Mouse (Mus musculus) spleen, adult 2 months (tissue): ENCODE results near the gene Btg2. TPM values are rescaled to one million over a fixed set of nuclear protein-coding genes. Genes with fewer than 3 reads are reported as not detected.

ENCODE experiments used
- DNase-seq, 2 experiments: peaks; one replicate each; pipeline versions ENCODE4 v3.0.0 to v3.0.0-alpha.2; 2012 to 2021; ENCODE audit warnings: low spot score in 2 of 2, low read depth in 1 of 2
- H3K27ac ChIP-seq: fragments of 200-500 bp; 2 replicates; pipeline ENCODE4 v1.5.1; 2012; ENCODE audit warnings: low read length, inconsistent platforms; ENCODE audit not compliant: insufficient read depth
- H3K27me3 ChIP-seq: fragments of 200-500 bp; 2 replicates; pipeline ENCODE4 v1.6.1; 2012; ENCODE audit warnings: mild to moderate bottlenecking, moderate library complexity, low read length, inconsistent platforms; ENCODE audit not compliant: control insufficient read depth, insufficient read depth
- H3K36me3 ChIP-seq: fragments of 200-500 bp; 2 replicates; pipeline ENCODE4 v1.6.1; 2012; ENCODE audit warnings: mild to moderate bottlenecking, low read length, inconsistent platforms; ENCODE audit not compliant: control insufficient read depth, insufficient read depth
- H3K4me1 ChIP-seq: fragments of 200-500 bp; 2 replicates; pipeline ENCODE4 v1.6.1; 2011; ENCODE audit warnings: inconsistent platforms; ENCODE audit not compliant: control insufficient read depth, insufficient read depth, insufficient read length
- H3K4me3 ChIP-seq: fragments of 200-500 bp; 2 replicates; pipeline ENCODE4 v1.5.1; 2011; ENCODE audit warnings: mild to moderate bottlenecking, inconsistent platforms; ENCODE audit not compliant: insufficient read depth, insufficient read length; ENCODE audit errors: extremely low read depth
- CTCF ChIP-seq: fragments of 200-500 bp; IDR thresholded peaks from 2 replicates; pipeline ENCODE4 v1.5.1; 2011; ENCODE audit warnings: mild to moderate bottlenecking, inconsistent platforms; ENCODE audit not compliant: insufficient read depth, insufficient read length, insufficient replicate concordance; ENCODE audit errors: extremely low read depth
- POLR2A ChIP-seq: fragments of 200-500 bp; IDR thresholded peaks from 2 replicates; pipeline ENCODE4 v1.6.1; 2011; ENCODE audit warnings: low read depth, low read length, inconsistent platforms
- WGBS: fragments of 180-500 bp; shearing (Covaris S2); methylation state at CpG from one replicate; pipeline ENCODE4 v1.1.7; 2018; 5-methylcytosine and 5-hydroxymethylcytosine counted together
- polyA plus RNA-seq: library from polyadenylated mRNA; depleted of rRNA; stranded (reverse); fragments of >200 nt; gene quantifications from 2 replicates; pipeline ENCODE4 v1.2.3, GENCODE M21; 2012

Btg2 gene
- polyA plus RNA-seq, 1 experiment, result 115 TPM

DNA sequence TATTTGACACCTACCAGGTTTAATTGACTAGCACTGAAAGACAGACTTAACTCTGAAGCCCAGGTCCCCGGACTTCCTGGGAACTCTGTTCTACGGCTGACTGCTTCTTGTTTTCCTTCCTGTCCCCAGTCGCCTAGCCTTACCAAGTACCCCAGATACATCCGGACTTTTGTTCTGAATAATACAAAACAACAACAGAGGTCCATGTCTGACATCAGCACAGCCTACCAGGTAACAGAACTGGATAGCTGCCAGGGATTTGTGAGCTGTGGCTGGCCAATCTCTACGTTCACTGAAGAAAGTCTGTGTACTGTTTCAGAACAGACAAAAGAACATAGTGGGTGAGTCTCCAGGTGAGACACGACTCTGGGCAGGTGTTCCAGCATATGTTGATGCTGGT is 20.1 kb downstream of the Btg2 start:
- H3K4me1 ChIP-seq, result peaks cover 18% of the 10 kb centered on the region
- no peak for DNase-seq
- no peaks in the 10 kb centered on the region for H3K27me3 ChIP-seq
- no peak overlapping the region for H3K4me3 ChIP-seq
- no peak for TF ChIP-seq POLR2A
- peak overlapping the region; percentile 5; the same call in 1 of the 2 replicates for H3K27ac ChIP-seq
- no peaks in the 10 kb centered on the region for H3K36me3 ChIP-seq
- 27% methylated on average over 6 of the region's 6 CpGs for WGBS

- Histone ChIP-seq H3K4me1 (peaks cover 14% of the 10 kb centered on the region; the same call in 1 of the 2 replicates), H3K27me3 (no peaks in the 10 kb centered on the region), H3K36me3 (no peaks in the 10 kb centered on the region), H3K4me3 (no peak overlapping the region), H3K27ac (no peak overlapping the region)
- DNase-seq, result no peak
- 90% methylated on average over 8 of the region's 8 CpGs for WGBS
- TF ChIP-seq POLR2A (no peak), CTCF (no peak)
Measured at GRCm38 (mm10) chr1:134057736-134058135, 21.2 kb downstream of the Btg2 start.

- no peaks in the 10 kb centered on the region for H3K36me3 ChIP-seq
- H3K27me3 ChIP-seq, result no peaks in the 10 kb centered on the region
- H3K4me3 ChIP-seq, result no peak overlapping the region
- no peak overlapping the region for H3K27ac ChIP-seq
- TF ChIP-seq CTCF, result no peak
- 85% methylated on average over 4 of the region's 4 CpGs for WGBS
- no peak for DNase-seq
- H3K4me1 ChIP-seq, result peaks cover 6% of the 10 kb centered on the region; the same call in 1 of the 2 replicates
Measured at GRCm38 (mm10) chr1:134056285-134056684, 22.6 kb downstream of the Btg2 start.

- H3K4me3 ChIP-seq, result no peak overlapping the region
- H3K36me3 ChIP-seq, result no peaks in the 10 kb centered on the region
- no peak overlapping the region for H3K27ac ChIP-seq
- peaks cover 6% of the 10 kb centered on the region; the same call in 1 of the 2 replicates for H3K4me1 ChIP-seq
- 92% methylated on average over 9 of the region's 9 CpGs for WGBS
- TF ChIP-seq CTCF (no peak), POLR2A (no peak)
- no peak for DNase-seq
- H3K27me3 ChIP-seq, result no peaks in the 10 kb centered on the region
Measured at GRCm38 (mm10) chr1:134055666-134056245, 23.2 kb downstream of the Btg2 start.

DNA sequence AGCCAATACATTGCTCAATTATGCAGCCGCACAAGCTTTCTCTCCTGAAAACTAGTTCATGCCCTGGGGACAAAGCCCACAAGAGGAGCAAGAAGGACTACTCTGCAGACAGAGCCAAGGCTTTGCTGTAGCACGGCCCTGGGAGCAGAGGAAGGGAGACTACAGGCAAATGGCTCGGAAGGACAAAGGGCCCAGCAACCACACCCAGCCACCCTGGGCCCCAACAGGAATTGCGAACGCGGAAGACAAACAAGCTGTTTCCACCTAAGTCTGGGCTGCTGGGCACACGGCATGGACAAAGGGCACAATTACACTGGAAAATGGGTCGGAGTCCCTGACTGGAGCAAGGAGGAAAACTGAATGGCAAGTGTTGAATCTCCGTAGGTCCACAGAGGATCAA is 23.9 kb downstream of the Btg2 start:
- DNase-seq, result no peak
- Histone ChIP-seq H3K4me1 (peaks cover 5% of the 10 kb centered on the region; the same call in 1 of the 2 replicates), H3K27me3 (no peaks in the 10 kb centered on the region), H3K27ac (no peak overlapping the region), H3K4me3 (no peak overlapping the region), H3K36me3 (no peaks in the 10 kb centered on the region)
- 92% methylated on average over 9 of the region's 9 CpGs for WGBS
- TF ChIP-seq POLR2A, result no peak
- TF ChIP-seq CTCF, result no peak

- H3K27ac ChIP-seq, result no peak overlapping the region
- DNase-seq, result peak; percentile 68 to 80
- H3K36me3 ChIP-seq, result no peaks in the 10 kb centered on the region
- 3% methylated on average over 6 of the region's 6 CpGs for WGBS
- no peaks in the 10 kb centered on the region for H3K27me3 ChIP-seq
- no peak overlapping the region for H3K4me3 ChIP-seq
- H3K4me1 ChIP-seq, result no peaks in the 10 kb centered on the region
- TF ChIP-seq POLR2A (no peak), CTCF (peak; percentile 94; the same call in 1 of the 2 replicates)
Measured at GRCm38 (mm10) chr1:134053207-134053606, 25.7 kb downstream of the Btg2 start.

DNA sequence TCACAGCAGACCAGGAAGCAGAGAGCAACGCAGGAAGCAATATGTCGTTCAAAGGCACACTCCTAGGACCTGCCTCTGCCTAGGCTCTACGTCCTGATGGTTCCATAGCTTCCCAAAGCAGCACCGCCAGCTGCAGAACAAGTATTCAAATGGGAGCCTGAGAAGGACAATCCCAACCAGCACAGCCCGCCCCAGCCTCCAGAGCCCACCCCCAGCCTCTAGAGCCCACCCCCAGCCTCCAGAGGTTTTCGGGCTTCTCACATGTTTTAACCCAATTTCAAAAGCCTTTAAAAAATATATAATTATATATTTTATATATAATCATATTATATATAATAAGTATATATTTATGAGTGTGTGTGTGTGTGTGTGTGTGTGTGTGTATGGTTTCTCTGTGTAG is 29.4 kb downstream of the Btg2 start:
- TF ChIP-seq POLR2A (no peak), CTCF (no peak)
- Histone ChIP-seq H3K27ac (no peak overlapping the region), H3K27me3 (no peaks in the 10 kb centered on the region), H3K36me3 (no peaks in the 10 kb centered on the region), H3K4me1 (no peaks in the 10 kb centered on the region), H3K4me3 (no peak overlapping the region)
- WGBS, result 68% methylated on average over 6 of the region's 6 CpGs
- DNase-seq, result no peak
